Mouse (Mus musculus): ENCODE results near the gene Frmd4a. TPM values are rescaled to one million over a fixed set of nuclear protein-coding genes. Genes with fewer than 3 reads are reported as not detected.

Gene Frmd4a
- total and polyA plus RNA-seq, 2 experiments from 2014 or later = 42.5 to 60.2 TPM

DNA sequence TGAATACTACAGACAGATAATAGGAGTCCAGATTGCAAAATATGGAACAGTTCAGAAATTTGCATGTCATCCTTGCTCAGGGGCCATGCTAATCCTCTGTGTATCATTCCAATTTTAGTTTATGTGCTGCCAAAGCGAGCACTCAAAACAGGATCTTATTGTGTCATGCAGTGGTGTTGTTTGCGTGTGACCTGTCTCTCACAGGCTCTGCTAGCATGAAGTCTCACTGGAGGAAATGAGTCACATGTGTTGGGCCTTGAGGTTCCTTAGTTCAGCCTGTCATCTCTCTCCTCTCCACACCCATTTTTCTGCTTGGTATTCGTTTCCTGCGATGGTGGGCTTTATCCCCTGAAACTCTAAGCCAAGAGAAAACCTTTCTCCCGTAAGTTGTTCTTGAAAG, 363.4 kb downstream of the Frmd4a start:
- H3K9ac ChIP-seq (replicated peaks; ENCODE audit: low read length, poor library complexity, severe bottlenecking) = no peak overlapping the region

GRCm38 (mm10) chr2:4386468-4386867, 369.0 kb downstream of the Frmd4a start:
- Histone ChIP-seq H3K4me2 (ENCODE audit: low read depth, low read length, poor library complexity, severe bottlenecking) (no peak overlapping the region), H3K4me3 (ENCODE audit: low read depth, low read length) (no peak overlapping the region), H3K27me3 (ENCODE audit: insufficient read depth, low read length) (no peaks in the 10 kb centered on the region), H3K27ac (ENCODE audit: low read depth, low read length) (no peak overlapping the region), H3K36me3 (ENCODE audit: insufficient read depth, low read length) (no peaks in the 10 kb centered on the region), H3K9ac (replicated peaks; ENCODE audit: low read length, poor library complexity, severe bottlenecking) (no peak overlapping the region), H3K9me3 (ENCODE audit: low read length) (no peaks in the 10 kb centered on the region), H3K4me1 (ENCODE audit: insufficient read depth, low read length) (0 out of 2 replicates have a peak, but pooled peaks cover 7% of the 10 kb centered on the region)
- DNase-seq (ENCODE audit: low spot score) = no peak
- 24% methylated on average over 6 of the region's 6 CpGs for WGBS
- no peak for TF ChIP-seq CTCF (IDR thresholded peaks at IDR 0.05)
- ATAC-seq (ENCODE audit: low FRiP score) = no peak

More for the DNA sequence above, 363.4 kb downstream of the Frmd4a start:
- Histone ChIP-seq H3K36me3 (ENCODE audit: insufficient read depth, low read length) (no peaks in the 10 kb centered on the region), H3K9me3 (ENCODE audit: low read length) (no peaks in the 10 kb centered on the region), H3K27me3 (ENCODE audit: insufficient read depth, low read length) (no peaks in the 10 kb centered on the region), H3K27ac (ENCODE audit: low read depth, low read length) (no peak overlapping the region), H3K4me2 (ENCODE audit: low read depth, low read length, poor library complexity, severe bottlenecking) (no peak overlapping the region), H3K4me3 (ENCODE audit: low read depth, low read length) (no peak overlapping the region), H3K4me1 (ENCODE audit: insufficient read depth, low read length) (no peaks in the 10 kb centered on the region)
- TF ChIP-seq CTCF (IDR thresholded peaks at IDR 0.05) = no peak
- ATAC-seq (ENCODE audit: low FRiP score) (no peak), DNase-seq (ENCODE audit: low spot score) (no peak)
- 89% methylated on average over 5 of the region's 5 CpGs for WGBS

DNA sequence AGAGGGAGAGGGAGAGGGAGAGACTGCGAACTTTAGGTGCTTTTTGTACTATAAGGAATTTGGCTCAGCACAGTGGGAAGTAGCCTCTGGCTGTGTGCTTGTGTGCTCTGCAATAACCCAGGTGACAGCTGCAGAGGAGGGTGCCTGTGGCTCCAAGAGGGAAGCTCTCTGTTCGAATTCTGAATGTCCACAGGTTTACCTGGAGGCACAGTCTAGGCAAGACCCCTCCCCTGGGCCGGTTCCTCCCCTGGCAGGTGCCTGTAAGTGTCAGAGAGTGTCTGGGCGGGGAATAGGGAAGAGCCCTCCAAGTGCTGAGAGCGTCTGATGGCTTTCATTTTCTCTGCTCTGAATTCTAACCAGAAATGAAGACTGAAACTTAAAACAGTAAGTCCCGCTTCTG, 371.8 kb downstream of the Frmd4a start:
- H3K27me3 ChIP-seq (ENCODE audit: insufficient read depth, low read length) = no peaks in the 10 kb centered on the region
- DNase-seq (ENCODE audit: low spot score) (no peak), ATAC-seq (ENCODE audit: low FRiP score) (no peak)
- no peak overlapping the region for H3K9ac ChIP-seq (replicated peaks; ENCODE audit: low read length, poor library complexity, severe bottlenecking)
- H3K4me1 ChIP-seq (ENCODE audit: insufficient read depth, low read length) = peaks cover 10% of the 10 kb centered on the region; the same call in 1 of the 2 replicates
- H3K9me3 ChIP-seq (ENCODE audit: low read length) = no peaks in the 10 kb centered on the region
- WGBS = 29% methylated on average over 6 of the region's 6 CpGs
- 0 out of 2 replicates have a peak overlapping the region, but pooled peaks have one; percentile 18 for H3K27ac ChIP-seq (ENCODE audit: low read depth, low read length)
- TF ChIP-seq CTCF (IDR thresholded peaks at IDR 0.05) = no peak
- peak overlapping the region; percentile 22; the same call in 1 of the 2 replicates for H3K4me2 ChIP-seq (ENCODE audit: low read depth, low read length, poor library complexity, severe bottlenecking)
- no peaks in the 10 kb centered on the region for H3K36me3 ChIP-seq (ENCODE audit: insufficient read depth, low read length)
- no peak overlapping the region for H3K4me3 ChIP-seq (ENCODE audit: low read depth, low read length)

DNA sequence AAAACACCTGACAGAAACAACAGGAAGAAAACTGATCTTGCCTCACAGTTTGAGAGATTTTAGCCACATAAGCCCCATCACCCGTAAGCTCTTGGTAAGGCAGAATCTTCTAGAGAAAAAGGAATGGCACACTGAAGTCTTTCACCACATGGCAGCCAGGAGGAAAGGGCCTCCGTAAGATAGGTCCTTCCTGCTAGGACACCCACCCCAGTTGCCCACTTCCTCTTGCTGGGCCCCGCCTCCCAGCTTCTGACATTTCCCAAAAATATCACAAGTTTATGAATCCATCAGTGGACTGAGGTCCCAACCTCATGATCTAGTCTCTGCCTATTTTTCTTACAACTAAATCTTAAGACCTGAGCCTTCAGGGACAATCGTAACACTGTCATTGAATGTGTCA, 373.6 kb downstream of the Frmd4a start:
- no peak overlapping the region for H3K9ac ChIP-seq (replicated peaks; ENCODE audit: low read length, poor library complexity, severe bottlenecking)
- no peak overlapping the region for H3K27ac ChIP-seq (ENCODE audit: low read depth, low read length)
- no peaks in the 10 kb centered on the region for H3K36me3 ChIP-seq (ENCODE audit: insufficient read depth, low read length)
- no peaks in the 10 kb centered on the region for H3K27me3 ChIP-seq (ENCODE audit: insufficient read depth, low read length)
- peaks cover 10% of the 10 kb centered on the region; the same call in 1 of the 2 replicates for H3K4me1 ChIP-seq (ENCODE audit: insufficient read depth, low read length)
- no peak overlapping the region for H3K4me2 ChIP-seq (ENCODE audit: low read depth, low read length, poor library complexity, severe bottlenecking)
- 80% methylated on average over 4 of the region's 4 CpGs for WGBS
- no peak for TF ChIP-seq CTCF (IDR thresholded peaks at IDR 0.05)
- DNase-seq (ENCODE audit: low spot score) (no peak), ATAC-seq (ENCODE audit: low FRiP score) (no peak)
- no peak overlapping the region for H3K4me3 ChIP-seq (ENCODE audit: low read depth, low read length)
- no peaks in the 10 kb centered on the region for H3K9me3 ChIP-seq (ENCODE audit: low read length)

DNA sequence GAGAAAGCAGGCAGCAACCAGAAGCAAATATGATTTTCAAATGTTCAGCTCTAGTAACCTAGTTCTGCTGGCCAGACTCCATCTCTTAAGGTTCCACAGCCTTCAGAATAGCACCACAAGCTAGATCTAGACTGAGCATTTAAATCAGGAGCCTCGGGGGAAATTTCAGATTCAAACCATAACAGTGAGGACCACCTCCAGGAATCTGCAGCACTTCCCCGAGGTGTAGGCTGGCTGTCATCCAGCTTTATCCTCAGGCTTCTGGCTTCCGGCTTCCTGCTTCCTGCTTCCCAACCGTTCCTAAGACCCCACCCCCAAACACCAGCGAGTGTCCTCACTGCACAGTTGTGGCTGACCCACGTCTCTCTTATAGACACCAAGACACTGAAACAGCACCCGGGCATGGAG, 374.2 kb downstream of the Frmd4a start:
- Histone ChIP-seq H3K9ac (replicated peaks; ENCODE audit: low read length, poor library complexity, severe bottlenecking) (no peak overlapping the region), H3K27me3 (ENCODE audit: insufficient read depth, low read length) (no peaks in the 10 kb centered on the region), H3K36me3 (ENCODE audit: insufficient read depth, low read length) (no peaks in the 10 kb centered on the region), H3K9me3 (ENCODE audit: low read length) (no peaks in the 10 kb centered on the region), H3K27ac (ENCODE audit: low read depth, low read length) (no peak overlapping the region), H3K4me2 (ENCODE audit: low read depth, low read length, poor library complexity, severe bottlenecking) (no peak overlapping the region), H3K4me1 (ENCODE audit: insufficient read depth, low read length) (peaks cover 10% of the 10 kb centered on the region; the same call in 1 of the 2 replicates), H3K4me3 (ENCODE audit: low read depth, low read length) (no peak overlapping the region)
- TF ChIP-seq CTCF (IDR thresholded peaks at IDR 0.05) = no peak
- no peak for DNase-seq (ENCODE audit: low spot score)
- ATAC-seq (ENCODE audit: low FRiP score) = no peak
- 44% methylated on average over 7 of the region's 7 CpGs for WGBS

GRCm38 (mm10) chr2:4393046-4393445, 375.5 kb downstream of the Frmd4a start:
- Histone ChIP-seq H3K4me3 (ENCODE audit: low read depth, low read length) (no peak overlapping the region), H3K9me3 (ENCODE audit: low read length) (no peaks in the 10 kb centered on the region), H3K36me3 (ENCODE audit: insufficient read depth, low read length) (no peaks in the 10 kb centered on the region), H3K4me2 (ENCODE audit: low read depth, low read length, poor library complexity, severe bottlenecking) (no peak overlapping the region), H3K4me1 (ENCODE audit: insufficient read depth, low read length) (peaks cover 10% of the 10 kb centered on the region; the same call in 1 of the 2 replicates), H3K9ac (replicated peaks; ENCODE audit: low read length, poor library complexity, severe bottlenecking) (no peak overlapping the region), H3K27me3 (ENCODE audit: insufficient read depth, low read length) (no peaks in the 10 kb centered on the region), H3K27ac (ENCODE audit: low read depth, low read length) (no peak overlapping the region)
- ATAC-seq (ENCODE audit: low FRiP score) = no peak
- no peak for DNase-seq (ENCODE audit: low spot score)
- no peak for TF ChIP-seq CTCF (IDR thresholded peaks at IDR 0.05)
- whole genome bisulfite sequencing = 88% methylated on average over 4 of the region's 4 CpGs

Measured in midbrain, postnatal 0 days (tissue).